Mouse (Mus musculus) adrenal gland, adult 18-20 months (tissue): ENCODE measurements around the gene Iqsec2. TPM values are rescaled to one million over a fixed set of nuclear protein-coding genes. Genes with fewer than 3 reads are reported as not detected.
"Not testable (repeated sequence)": the region's sequence is repeated elsewhere in the genome, so short reads cannot be mapped to it uniquely, and the experiment has no call there.

ENCODE experiments used
- DNase-seq, 2 experiments: peaks; one replicate each; pipeline ENCODE4 v3.0.0; 2021 to 2022; ENCODE audit warnings: low spot score in 2 of 2
- total RNA-seq, 2 experiments: library from RNA; stranded (reverse); gene quantifications; 1 replicate in 1 of 2; 2 replicates in 1 of 2; pipeline ENCODE4 v1.2.3; 2021

Iqsec2 gene
- total RNA-seq, 2 experiments from 2014 or later, result 28.8 to 37.8 TPM

GRCm38 (mm10) chrX:152178843-152179545 is 34.9 kb downstream of the Iqsec2 start:
- DNase-seq, result peak; percentile 23 to 38

DNA sequence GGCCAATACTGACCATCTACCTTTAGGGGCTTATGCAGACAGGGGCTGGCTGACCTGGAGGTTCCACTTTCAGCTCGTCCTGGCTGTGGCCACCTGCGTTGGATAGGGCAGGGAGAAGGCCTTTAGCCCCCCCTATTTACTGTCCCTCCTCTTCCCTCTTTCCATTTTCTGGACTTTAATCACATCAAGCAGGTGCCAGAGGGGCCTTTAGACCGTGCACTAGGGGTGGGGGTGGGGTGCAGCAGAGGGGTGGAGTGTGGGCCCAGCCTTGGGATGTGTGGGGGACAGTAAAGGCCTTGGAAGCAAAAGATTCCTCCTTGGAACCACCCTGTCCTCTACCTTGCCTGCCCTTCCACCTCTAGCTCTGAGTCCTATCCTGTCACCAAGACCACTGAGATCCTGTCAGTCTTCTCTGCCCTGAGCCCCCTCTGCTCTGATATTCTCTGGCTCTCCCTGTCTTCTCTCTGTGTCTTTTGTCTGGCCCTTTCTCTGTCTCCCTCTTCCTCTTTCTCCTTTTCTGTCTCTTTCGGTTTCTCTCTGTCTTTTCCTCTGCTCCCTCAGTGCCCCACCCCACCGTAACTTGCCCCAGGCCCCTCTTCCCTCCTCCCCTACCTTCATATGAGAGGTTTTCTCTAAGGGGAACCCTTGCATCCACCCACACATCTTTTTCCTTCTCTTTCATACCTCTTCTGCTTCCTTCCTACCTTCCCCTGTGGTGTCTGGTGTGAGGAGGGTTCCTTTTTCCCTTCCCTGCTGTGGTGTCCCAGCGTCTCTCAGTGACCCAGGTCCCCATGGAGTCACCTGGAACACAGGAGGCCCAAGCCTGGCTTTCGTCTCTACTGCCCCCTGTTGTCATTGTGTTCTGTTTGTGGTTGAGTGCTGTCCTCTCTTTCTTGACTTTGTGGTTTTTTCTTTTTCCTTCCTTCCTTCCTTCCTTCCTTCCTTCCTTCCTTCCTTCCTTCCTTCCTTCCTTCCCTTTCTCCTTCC is 35.9 kb downstream of the Iqsec2 start:
- no peak for DNase-seq

DNA sequence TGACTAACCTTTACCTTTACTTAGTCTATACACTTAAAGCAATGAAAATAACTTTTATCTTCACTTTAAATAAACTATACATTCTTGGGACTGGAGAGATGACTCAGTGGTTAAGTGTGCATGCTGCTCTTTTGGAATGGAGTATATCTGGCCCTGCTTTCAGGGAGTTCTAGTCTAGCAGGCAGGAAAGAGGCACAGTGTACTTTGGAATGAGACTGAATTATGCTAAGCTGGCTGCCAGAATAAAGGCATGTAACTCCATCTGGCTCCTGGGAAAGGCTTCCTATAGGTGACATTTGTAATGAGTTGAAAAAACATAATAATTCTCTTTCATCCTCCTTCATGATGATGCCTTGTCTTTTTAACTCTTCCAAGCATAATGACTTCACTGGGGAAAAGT is 43.1 kb downstream of the Iqsec2 start:
- DNase-seq, result no peak

DNA sequence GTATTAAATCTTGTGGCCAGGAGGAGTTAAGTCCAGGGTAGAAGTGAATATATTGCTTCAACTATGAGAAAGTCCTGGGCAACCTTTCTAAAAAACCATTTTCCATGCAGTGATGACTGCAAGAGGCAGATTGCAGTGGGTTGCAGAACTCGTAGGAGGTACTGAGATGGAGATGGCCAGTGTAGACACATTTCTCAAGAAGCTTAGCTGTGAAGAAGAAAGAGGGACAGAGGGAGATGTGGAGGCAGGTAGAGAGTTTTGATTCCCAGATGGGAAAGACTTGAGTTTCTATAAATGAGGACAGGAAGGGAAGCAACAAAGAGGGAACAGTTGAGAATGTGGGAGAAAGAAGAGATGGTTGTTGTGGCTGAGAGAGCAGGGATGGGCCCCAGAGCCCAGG is 47.2 kb downstream of the Iqsec2 start:
- DNase-seq, result no peak

- DNase-seq, result no peak
Measured at GRCm38 (mm10) chrX:152197814-152198648, 54.0 kb downstream of the Iqsec2 start.

GRCm38 (mm10) chrX:152201737-152202421 is 57.8 kb downstream of the Iqsec2 start:
- DNase-seq, result no peak

- DNase-seq, result no peak
Measured at GRCm38 (mm10) chrX:152202422-152203103, 58.5 kb downstream of the Iqsec2 start.

GRCm38 (mm10) chrX:152203247-152203646 is 59.2 kb downstream of the Iqsec2 start:
- DNase-seq, result no peak

- DNase-seq, result no peak
Measured at GRCm38 (mm10) chrX:152205486-152205885, 61.4 kb downstream of the Iqsec2 start.

DNA sequence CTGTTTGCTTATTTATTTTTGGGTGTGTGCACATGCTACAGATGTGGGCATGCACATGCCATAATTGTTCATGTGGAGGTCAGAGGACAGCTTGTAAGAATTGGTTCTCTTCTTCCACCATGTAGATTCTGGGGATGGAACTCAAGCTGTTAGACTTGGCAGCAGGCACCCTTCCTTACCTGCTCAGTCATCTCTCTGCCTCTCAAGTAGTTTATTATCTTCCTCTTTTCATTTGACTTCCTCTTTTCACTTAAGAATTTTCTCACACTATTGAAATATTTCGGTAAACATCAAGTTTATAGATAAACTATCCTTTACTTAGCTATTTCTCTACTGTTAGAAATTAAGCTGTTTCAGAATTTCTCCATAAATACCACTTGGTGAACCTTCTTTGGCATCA is 70.6 kb downstream of the Iqsec2 start:
- no peak for DNase-seq

- DNase-seq, result no peak
Measured at GRCm38 (mm10) chrX:152218529-152218928, 74.5 kb downstream of the Iqsec2 start.

DNA sequence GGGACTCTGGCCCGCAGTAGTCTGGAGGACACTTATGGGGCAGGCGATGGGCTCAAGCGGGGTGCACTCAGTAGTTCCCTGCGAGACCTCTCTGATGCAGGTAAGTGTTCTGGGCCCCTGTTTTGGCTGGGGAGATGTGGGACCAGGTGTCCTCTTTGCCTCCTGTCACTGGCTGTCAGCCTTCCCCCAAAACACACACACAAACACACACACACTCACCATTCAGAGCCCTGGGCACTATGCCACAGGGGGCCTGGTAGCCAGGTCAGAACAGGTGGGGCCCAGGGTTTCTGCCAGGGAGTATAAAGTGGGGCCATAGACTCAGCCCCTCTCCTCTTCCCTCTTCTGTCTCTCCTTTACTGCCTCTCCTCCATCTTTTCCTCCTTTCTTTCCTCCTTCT is 77.7 kb downstream of the Iqsec2 start:
- no peak for DNase-seq

DNA sequence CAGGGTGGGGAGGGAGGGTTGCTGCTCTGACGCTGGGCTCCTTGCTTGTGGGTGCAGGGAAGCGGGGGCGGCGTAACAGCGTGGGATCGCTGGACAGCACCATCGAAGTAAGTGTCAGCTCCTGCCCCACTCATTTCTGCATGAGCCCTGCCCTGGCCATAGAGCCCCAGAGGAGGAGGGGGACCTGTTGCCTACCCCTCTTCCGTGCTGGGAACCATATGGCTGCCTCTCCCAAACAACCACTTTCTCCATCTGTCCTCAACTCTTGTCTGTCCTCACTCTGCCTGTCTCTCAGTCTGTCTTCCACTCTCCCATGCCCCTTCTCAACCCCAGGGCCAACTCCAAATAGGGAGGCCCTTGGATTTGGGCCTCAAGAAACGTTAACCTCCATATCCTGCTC is 78.2 kb downstream of the Iqsec2 start:
- DNase-seq, result no peak

DNA sequence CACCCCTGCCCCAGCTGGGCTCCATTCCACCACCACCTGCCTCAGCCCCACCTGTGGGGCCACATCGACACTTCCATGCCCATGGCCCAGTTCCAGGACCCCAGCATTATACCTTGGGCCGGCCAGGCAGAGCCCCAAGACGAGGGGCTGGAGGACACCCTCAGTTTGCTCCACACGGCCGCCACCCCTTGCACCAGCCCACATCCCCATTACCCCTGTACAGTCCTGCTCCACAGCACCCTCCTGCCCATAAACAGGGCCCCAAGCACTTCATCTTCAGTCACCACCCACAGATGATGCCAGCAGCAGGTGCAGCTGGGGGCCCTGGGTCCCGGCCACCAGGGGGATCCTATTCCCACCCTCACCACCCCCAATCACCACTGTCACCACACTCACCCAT is 79.2 kb downstream of the Iqsec2 start:
- DNase-seq, result no peak

DNA sequence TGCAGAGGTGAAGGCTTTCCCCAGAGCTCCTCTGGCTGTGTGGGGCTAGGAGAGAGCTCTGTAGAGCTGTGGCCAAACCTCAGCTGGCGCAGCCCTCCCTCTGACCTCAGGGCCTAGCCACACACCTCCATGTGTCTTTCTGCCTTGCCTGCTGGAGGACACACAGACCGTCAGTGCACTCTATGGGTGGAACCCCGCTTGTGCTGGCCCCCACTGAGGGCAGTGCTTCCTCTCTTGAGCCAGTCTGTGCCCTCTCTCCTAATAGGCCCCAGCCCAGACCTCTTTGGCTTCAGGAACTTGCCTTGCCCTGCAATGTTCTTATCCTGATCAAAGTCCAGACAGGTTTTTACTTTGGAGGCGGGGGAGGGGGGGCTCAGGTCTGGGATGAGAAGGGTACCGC is 80.2 kb downstream of the Iqsec2 start:
- no peak for DNase-seq

DNA sequence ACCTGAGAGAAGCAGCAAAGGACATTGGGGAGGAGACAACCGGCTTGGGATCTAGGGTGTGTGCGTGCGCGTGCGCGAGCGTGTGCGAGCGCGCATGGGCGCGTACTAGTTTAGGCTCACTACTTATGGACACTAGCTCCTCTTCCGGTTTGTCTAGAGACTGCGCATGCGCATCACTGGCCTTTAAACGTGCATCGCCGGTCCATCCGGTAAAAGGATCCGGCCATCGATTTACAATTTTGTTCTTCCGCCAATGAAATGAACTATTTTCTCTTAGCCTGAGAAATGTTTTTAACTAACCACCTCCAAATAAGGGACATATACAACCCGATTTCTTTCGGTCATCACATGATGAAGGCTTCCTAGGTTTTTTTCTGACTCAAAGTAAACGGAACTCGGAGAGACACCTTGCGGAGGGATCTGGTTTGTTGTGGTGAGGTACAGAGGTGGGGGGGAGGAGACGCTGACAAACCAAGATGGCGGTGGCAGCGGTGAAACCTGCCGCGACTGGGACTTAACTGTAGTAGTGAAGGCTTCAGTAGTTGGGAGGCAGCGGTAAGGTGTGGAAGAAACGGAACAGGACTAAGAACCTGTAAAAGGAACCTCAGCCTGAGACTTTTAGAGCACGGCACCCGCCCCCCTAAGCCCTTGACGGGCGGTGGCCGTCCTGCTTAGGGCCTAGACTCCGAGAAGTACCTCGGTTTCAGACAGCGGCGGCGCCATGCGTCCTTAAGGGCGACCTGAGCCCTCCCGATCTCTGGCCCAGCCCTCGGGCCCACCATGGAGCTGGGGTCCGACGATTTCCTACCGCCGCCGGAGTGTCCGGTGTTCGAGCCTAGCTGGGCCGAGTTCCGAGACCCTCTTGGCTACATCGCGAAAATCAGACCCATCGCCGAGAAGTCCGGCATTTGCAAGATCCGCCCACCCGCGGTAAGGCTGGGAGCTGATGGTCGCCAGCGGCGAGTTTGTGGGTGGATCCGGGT is 89.0 kb downstream of the Iqsec2 start, which contains the start of gene Kdm5c:
Gene Kdm5c, plus strand, starts transcription at position 240 of the 983 bp plus-strand sequence.
- peak; percentile 81 to 89 for DNase-seq

DNA sequence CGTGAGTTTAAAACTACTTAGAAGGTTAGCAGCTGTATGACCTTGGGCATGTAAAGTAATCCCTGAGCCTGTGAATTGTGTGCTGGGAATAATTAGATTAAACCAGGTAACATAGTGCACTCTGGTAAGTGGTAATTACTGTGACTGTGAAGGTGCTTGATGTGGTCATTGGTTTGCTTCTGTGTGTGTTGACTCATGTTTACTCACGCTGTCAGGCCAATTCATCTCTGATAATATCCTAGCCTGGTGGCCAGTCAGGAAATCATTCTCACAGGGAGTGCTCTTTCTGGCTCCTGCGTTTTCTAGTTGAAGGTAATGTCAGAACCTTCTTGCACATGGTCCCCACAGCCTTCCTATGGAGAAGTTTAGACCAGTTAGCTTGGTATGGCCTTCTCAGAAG is 90.1 kb downstream of the Iqsec2 start:
- no peak for DNase-seq

DNA sequence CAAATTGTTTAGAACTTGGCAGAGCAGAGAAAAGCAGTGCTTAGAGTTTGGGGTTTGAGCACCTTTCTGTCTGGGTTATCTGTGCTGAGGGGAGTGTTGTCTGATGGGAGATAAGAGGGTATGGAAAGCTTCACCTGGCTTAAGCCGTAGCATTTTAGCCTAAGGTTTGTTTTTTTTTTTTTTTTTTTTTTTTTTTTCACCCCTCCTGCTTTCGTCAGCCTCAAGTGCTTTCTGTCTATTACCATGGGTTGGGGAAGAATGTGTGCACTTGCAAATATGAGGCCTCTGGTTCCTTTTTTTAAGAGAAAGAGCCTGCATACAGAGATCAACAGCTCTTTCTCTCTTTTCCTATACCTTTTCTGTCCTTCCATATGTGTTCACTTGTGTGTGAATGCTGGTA is 91.7 kb downstream of the Iqsec2 start:
- DNase-seq, result no peak

DNA sequence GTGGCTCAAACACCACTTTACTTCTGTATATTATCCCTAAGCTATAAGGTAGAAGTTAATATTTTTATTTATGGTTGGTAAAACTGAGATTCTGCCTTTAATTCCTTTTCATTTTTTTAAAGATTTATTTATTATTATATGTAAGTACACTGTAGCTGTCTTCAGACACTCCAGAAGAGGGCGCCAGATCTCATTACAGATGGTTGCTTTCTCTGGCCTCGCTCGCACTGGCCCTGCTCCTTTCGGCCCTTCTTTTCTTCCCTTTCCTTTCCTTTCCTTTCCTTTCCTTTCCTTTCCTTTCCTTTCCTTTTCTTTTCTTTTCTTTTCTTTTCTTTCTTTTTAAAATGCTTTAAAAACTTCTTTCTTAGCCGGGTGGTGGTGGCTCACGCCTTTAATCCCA is 99.1 kb downstream of the Iqsec2 start:
- not testable (repeated sequence) for DNase-seq
